ENCODE assay signal across 8 mouse cellular contexts in genomic region chr19:17355950-17356867, GRCm38 (mm10). TPM values are rescaled to one million over a fixed set of nuclear protein-coding genes. Genes with fewer than 3 reads are reported as not detected.
DNase-seq lines count a peak whose midpoint lies in the region; ATAC-seq and TF ChIP-seq lines count a peak whose summit lies in the region.

No protein-coding gene starts in this region.

- H3K4me3 ChIP-seq in G1E (ENCODE audit: low read depth, low read length) = peak overlapping the region; percentile 82
- peak overlapping the region; percentile 43 for H3K4me3 ChIP-seq in forebrain, embryonic 12.5 days (replicated peaks)
- H3K4me3 ChIP-seq in limb, embryonic 11.5 days (ENCODE audit: low read depth, low read length) = peak overlapping the region; percentile 49
- peak overlapping the region; percentile 60 for H3K4me3 ChIP-seq in midbrain, embryonic 10.5 days

- 1% methylated on average over 50 of the region's 50 CpGs for WGBS in forebrain, embryonic 12.5 days
- WGBS in limb, embryonic 11.5 days = under 1% methylated on average over 50 of the region's 50 CpGs
- WGBS in midbrain, embryonic 10.5 days = 2% methylated on average over 50 of the region's 50 CpGs

- H3K9me3 ChIP-seq in G1E (replicated peaks) = no peaks in the 10 kb centered on the region
- no peaks in the 10 kb centered on the region for H3K9me3 ChIP-seq in forebrain, embryonic 12.5 days
- no peaks in the 10 kb centered on the region for H3K9me3 ChIP-seq in limb, embryonic 11.5 days (ENCODE audit: control insufficient read depth, low read length)
- H3K9me3 ChIP-seq in midbrain, embryonic 10.5 days (replicated peaks) = no peaks in the 10 kb centered on the region

- peaks cover 27% of the 10 kb centered on the region for H3K36me3 ChIP-seq in G1E (replicated peaks)
- H3K36me3 ChIP-seq in forebrain, embryonic 12.5 days (replicated peaks) = no peaks in the 10 kb centered on the region
- H3K36me3 ChIP-seq in limb, embryonic 11.5 days (ENCODE audit: control insufficient read depth, insufficient read depth, low read length) = no peaks in the 10 kb centered on the region
- H3K36me3 ChIP-seq in midbrain, embryonic 10.5 days = no peaks in the 10 kb centered on the region

- peak; percentile 48 for ATAC-seq in G1E (ENCODE audit: extremely low read depth, insufficient number of reproducible peaks, low FRiP score, poor library complexity, severe bottlenecking)
- peak; percentile 64 for ATAC-seq in cerebellum, adult (ENCODE audit: insufficient number of reproducible peaks, low FRiP score, low TSS enrichment)
- ATAC-seq in forebrain, embryonic 12.5 days (ENCODE audit: low FRiP score) = peak; percentile 86
- ATAC-seq in hematopoietic stem cell, adult 5-6 weeks (replicated peaks in 1 of 2; ENCODE audit: insufficient read depth in 1 of 2, low FRiP score in 2 of 2, low TSS enrichment in 1 of 2, low read depth in 1 of 2, poor library complexity in 2 of 2, severe bottlenecking in 2 of 2) = peak; percentile 61 to 68
- ATAC-seq in limb, embryonic 11.5 days (ENCODE audit: insufficient number of reproducible peaks, low FRiP score, low TSS enrichment, low read depth) = peak; percentile 90

- peak; percentile 67 for DNase-seq in G1E (ENCODE audit: low spot score)
- peak; percentile 83 for DNase-seq in limb, embryonic 11.5 days (ENCODE audit: low spot score)
- DNase-seq in midbrain, embryonic 10.5 days (ENCODE audit: low spot score) = peak; percentile 52
- DNase-seq in spleen, postnatal 14 days (ENCODE audit: low spot score in 2 of 2) = peak; percentile 90
- no peak for DNase-seq in frontal cortex, postnatal 25 days (ENCODE audit: low spot score in 2 of 2)

- H3K4me1 ChIP-seq in G1E (ENCODE audit: insufficient read depth, low read depth, low read length) = peaks cover 69% of the 10 kb centered on the region
- peaks cover 6% of the 10 kb centered on the region for H3K4me1 ChIP-seq in forebrain, embryonic 12.5 days
- H3K4me1 ChIP-seq in limb, embryonic 11.5 days (ENCODE audit: control insufficient read depth, insufficient read depth, low read length) = no peaks in the 10 kb centered on the region
- H3K4me1 ChIP-seq in midbrain, embryonic 10.5 days = peaks cover 13% of the 10 kb centered on the region

- peak overlapping the region; percentile 91 for H3K4me2 ChIP-seq in forebrain, embryonic 12.5 days
- H3K4me2 ChIP-seq in limb, embryonic 11.5 days (ENCODE audit: low read depth, severe bottlenecking) = peak overlapping the region; percentile 87

- H3K27ac ChIP-seq in forebrain, embryonic 12.5 days = no peak overlapping the region
- no peak overlapping the region for H3K27ac ChIP-seq in limb, embryonic 11.5 days (replicated peaks; ENCODE audit: low read depth, low read length)
- peak overlapping the region; percentile 50 for H3K27ac ChIP-seq in midbrain, embryonic 10.5 days (replicated peaks)

- H3K9ac ChIP-seq in forebrain, embryonic 12.5 days = peak overlapping the region; percentile 38
- H3K9ac ChIP-seq in limb, embryonic 11.5 days (ENCODE audit: low read length) = peak overlapping the region; percentile 44; the same call in 1 of the 2 replicates

- H3K27me3 ChIP-seq in G1E (ENCODE audit: insufficient read depth, low read length) = no peaks in the 10 kb centered on the region
- H3K27me3 ChIP-seq in forebrain, embryonic 12.5 days = peaks cover 34% of the 10 kb centered on the region
- peaks cover 3% of the 10 kb centered on the region; the same call in 1 of the 2 replicates for H3K27me3 ChIP-seq in limb, embryonic 11.5 days (ENCODE audit: control insufficient read depth, insufficient read depth, low read length)
- H3K27me3 ChIP-seq in midbrain, embryonic 10.5 days (ENCODE audit: low read depth, poor library complexity, severe bottlenecking) = peaks cover 49% of the 10 kb centered on the region

- TF ChIP-seq CTCF in G1E (IDR thresholded peaks at IDR 0.05; ENCODE audit: low read depth, low read length) = no peak

RNA-seq across cellular contexts. Expression of gene Gcnt1, which starts 16.4 kb away (rescaled TPM):
- total RNA-seq in G1E (2014; fragmentation: Nextera tagmentation) = 182 and 209 TPM in 2 replicates
- 153 and 176 TPM in 2 replicates for total RNA-seq in G1E (2017)
- polyA plus RNA-seq in G1E (2012) = 1.9 and 2.8 TPM in 2 replicates
- polyA plus RNA-seq in forebrain, embryonic 12.5 days (2016; fragmentation: Nextera tagmentation; extraction: Ambion mirVana) = 2.1 and 2.3 TPM in 2 replicates
- 30.8 and 38.0 TPM in 2 replicates for total RNA-seq in hematopoietic stem cell, adult 5-6 weeks (2017)
- polyA plus RNA-seq in limb, embryonic 11.5 days (2014; fragmentation: Nextera tagmentation; extraction: Ambion mirVana) = 5.2 and 5.3 TPM in 2 replicates
- 2.0 and 3.5 TPM in 2 replicates for polyA plus RNA-seq in midbrain, embryonic 10.5 days (2016; fragmentation: Nextera tagmentation; extraction: Ambion mirVana)

RNA-seq across cellular contexts. Expression of gene Rfk, which starts 37.6 kb away (rescaled TPM):
- total RNA-seq in G1E (2014; fragmentation: Nextera tagmentation) (112 and 154 TPM in 2 replicates), G1E (2017) (46.9 TPM in 2 replicates)
- 36.2 and 46.2 TPM in 2 replicates for polyA plus RNA-seq in G1E (2012)
- polyA plus RNA-seq in forebrain, embryonic 12.5 days (2016; fragmentation: Nextera tagmentation; extraction: Ambion mirVana) = 95.0 and 95.1 TPM in 2 replicates
- total RNA-seq in hematopoietic stem cell, adult 5-6 weeks (2017) = 36.5 and 45.1 TPM in 2 replicates
- polyA plus RNA-seq in limb, embryonic 11.5 days (2014; fragmentation: Nextera tagmentation; extraction: Ambion mirVana) = 63.6 and 68.7 TPM in 2 replicates
- polyA plus RNA-seq in midbrain, embryonic 10.5 days (2016; fragmentation: Nextera tagmentation; extraction: Ambion mirVana) = 60.2 and 62.0 TPM in 2 replicates

Comparison
In these comparisons a context has a peak if more than half of its experiments do, and no peak if none do; other contexts are left out.
1. DNase-seq: peak in G1E (single experiment), limb, embryonic 11.5 days (single experiment), midbrain, embryonic 10.5 days (single experiment) and spleen, postnatal 14 days (2 of 2); none in frontal cortex, postnatal 25 days (0 of 2).
2. Peak in every context shown above with its lines, with median percentiles within 50 percentile points of each other: ATAC-seq and H3K4me3 ChIP-seq.